Mouse (Mus musculus) gastrocnemius, postnatal 25 days (tissue): ENCODE data around the gene Mybbp1a. TPM values are rescaled to one million over a fixed set of nuclear protein-coding genes. Genes with fewer than 3 reads are reported as not detected.

Source experiments
- total RNA-seq, 2 experiments: library from RNA; stranded (reverse); gene quantifications; 1 replicate in 1 of 2; 2 replicates in 1 of 2; pipeline ENCODE4 v1.2.3; 2021

The Mybbp1a gene
- total RNA-seq, 2 experiments from 2014 or later, result 52.1 to 56.5 TPM

Other genes starting within 250 kb of the Mybbp1a start
- under 1 TPM; 0.08 to 0.10 TPM for gene Gm43951, start 234.5 kb upstream of the Mybbp1a start, total RNA-seq
- 1 to 10 TPM; 1.9 to 3.0 TPM for gene 4933427D14Rik, start 233.9 kb upstream of the Mybbp1a start, total RNA-seq
- 10 to 100 TPM; 27.9 to 28.1 TPM for gene Txndc17, start 233.8 kb upstream of the Mybbp1a start, total RNA-seq
- 1 to 10 TPM; 5.8 to 7.4 TPM for gene Med31, start 225.8 kb upstream of the Mybbp1a start, total RNA-seq
- gene Slc13a5, start 174.1 kb upstream of the Mybbp1a start, total RNA-seq, result under 1 TPM in 1 of 2 experiments, not detected in 1; 0.19 TPM
- 1 to 10 TPM; 4.6 TPM for gene Xaf1, start 139.7 kb upstream of the Mybbp1a start, total RNA-seq
- not detected for gene Fbxo39, start 126.9 kb upstream of the Mybbp1a start, total RNA-seq
- gene Tekt1, start 78.9 kb upstream of the Mybbp1a start, total RNA-seq, result under 1 TPM; 0.64 to 0.70 TPM
- 100 to 1,000 TPM; 219 to 223 TPM for gene Smtnl2, start 29.6 kb upstream of the Mybbp1a start, total RNA-seq
- gene Ggt6, start 5.8 kb upstream of the Mybbp1a start, total RNA-seq, result under 1 TPM; 0.38 TPM
- 10 to 100 TPM; 12.4 to 16.9 TPM for gene Spns2, start 48.5 kb downstream of the Mybbp1a start, total RNA-seq
- gene Spns3, start 109.2 kb downstream of the Mybbp1a start, total RNA-seq, result under 1 TPM; 0.11 to 0.26 TPM
- gene Ube2g1, start 165.9 kb downstream of the Mybbp1a start, total RNA-seq, result 10 to 100 TPM; 74.3 to 77.4 TPM
- 1 to 10 TPM; 8.0 to 9.0 TPM for gene Ankfy1, start 248.7 kb downstream of the Mybbp1a start, total RNA-seq